Mouse (Mus musculus) bone marrow macrophage, adult 2 months (primary cell): ENCODE measurements around the gene Srsf11. TPM values are rescaled to one million over a fixed set of nuclear protein-coding genes. Genes with fewer than 3 reads are reported as not detected.
A peak's percentile ranks its signal among the peaks of the same experiment; 100 is the strongest.

Experiments used
- H3K27ac ChIP-seq: 2 replicates; pipeline ENCODE4 v1.5.1; 2012; ENCODE audit warnings: low read depth, low read length; ENCODE audit not compliant: insufficient read depth
- H3K4me1 ChIP-seq: 2 replicates; pipeline ENCODE4 v1.6.1; 2012; ENCODE audit warnings: low read length; ENCODE audit not compliant: control insufficient read depth, insufficient read depth
- H3K4me3 ChIP-seq: 2 replicates; pipeline ENCODE4 v1.5.1; 2012; ENCODE audit warnings: mild to moderate bottlenecking, low read length, moderate library complexity; ENCODE audit not compliant: insufficient read depth
- CTCF ChIP-seq: IDR thresholded peaks from 2 replicates; pipeline ENCODE4 v1.5.1; 2012; ENCODE audit warnings: low read depth, mild to moderate bottlenecking, low read length, moderate library complexity
- POLR2A ChIP-seq: IDR thresholded peaks from 2 replicates; pipeline ENCODE4 v1.6.1; 2012; ENCODE audit warnings: mild to moderate bottlenecking, low read depth, low read length, borderline replicate concordance
- polyA plus RNA-seq: library from polyadenylated mRNA; stranded (reverse); fragments of >200 nt; gene quantifications from 2 replicates; pipeline ENCODE4 v1.2.4, GENCODE M21; 2012; ENCODE audit not compliant: missing spikeins, insufficient read depth, insufficient read length

Gene Srsf11
- polyA plus RNA-seq, 1 experiment, result 297 TPM

GRCm38 (mm10) chr3:158060621-158061291, 24.3 kb upstream of the Srsf11 start:
- H3K27ac ChIP-seq, result peak overlapping the region; percentile 67
- TF ChIP-seq POLR2A, result no peak
- no peak for TF ChIP-seq CTCF
- no peak overlapping the region for H3K4me3 ChIP-seq
- H3K4me1 ChIP-seq, result peaks cover 8% of the 10 kb centered on the region

GRCm38 (mm10) chr3:158049508-158049907, 13.1 kb upstream of the Srsf11 start:
- no peak for TF ChIP-seq CTCF
- TF ChIP-seq POLR2A, result no peak
- Histone ChIP-seq H3K4me3 (no peak overlapping the region), H3K4me1 (0 out of 2 replicates have a peak, but pooled peaks cover 2% of the 10 kb centered on the region), H3K27ac (no peak overlapping the region)

GRCm38 (mm10) chr3:158040755-158041154, 4.3 kb upstream of the Srsf11 start:
- no peak for TF ChIP-seq CTCF
- no peak for TF ChIP-seq POLR2A
- Histone ChIP-seq H3K4me1 (peaks cover 9% of the 10 kb centered on the region), H3K27ac (no peak overlapping the region), H3K4me3 (no peak overlapping the region)

- TF ChIP-seq CTCF, result no peak
- no peak for TF ChIP-seq POLR2A
Measured at GRCm38 (mm10) chr3:158038106-158038505, 1.7 kb upstream of the Srsf11 start.

GRCm38 (mm10) chr3:158035866-158036265, 573 bp downstream of the Srsf11 start:
- Histone ChIP-seq H3K4me1 (peaks cover 13% of the 10 kb centered on the region), H3K4me3 (peak overlapping the region; percentile 89), H3K27ac (peak overlapping the region; percentile 81)
- TF ChIP-seq POLR2A, result no peak
- no peak for TF ChIP-seq CTCF

More at GRCm38 (mm10) chr3:158038106-158038505, 1.7 kb upstream of the Srsf11 start:
- Histone ChIP-seq H3K4me3 (no peak overlapping the region), H3K4me1 (peaks cover 13% of the 10 kb centered on the region), H3K27ac (no peak overlapping the region)

GRCm38 (mm10) chr3:158032106-158032505, 4.3 kb downstream of the Srsf11 start:
- H3K4me1 ChIP-seq, result peaks cover 10% of the 10 kb centered on the region
- peak overlapping the region; percentile 88 for H3K4me3 ChIP-seq
- TF ChIP-seq CTCF (no peak), POLR2A (no peak)
- peak overlapping the region; percentile 57 for H3K27ac ChIP-seq

GRCm38 (mm10) chr3:158031371-158031925, 5.0 kb downstream of the Srsf11 start:
- Histone ChIP-seq H3K27ac (peak overlapping the region; percentile 81), H3K4me3 (peak overlapping the region; percentile 88), H3K4me1 (peaks cover 10% of the 10 kb centered on the region)
- TF ChIP-seq POLR2A (no peak), CTCF (no peak)

- H3K4me3 ChIP-seq, result no peak overlapping the region
- TF ChIP-seq CTCF (no peak), POLR2A (no peak)
- H3K27ac ChIP-seq, result no peak overlapping the region
- H3K4me1 ChIP-seq, result no peaks in the 10 kb centered on the region
Measured at GRCm38 (mm10) chr3:158009762-158010320, 26.6 kb downstream of the Srsf11 start.

- Histone ChIP-seq H3K4me3 (no peak overlapping the region), H3K4me1 (no peaks in the 10 kb centered on the region), H3K27ac (no peak overlapping the region)
- TF ChIP-seq POLR2A (no peak), CTCF (no peak)
Measured at GRCm38 (mm10) chr3:158008647-158009046, 27.8 kb downstream of the Srsf11 start.

GRCm38 (mm10) chr3:157998742-157999369, 37.6 kb downstream of the Srsf11 start:
- H3K27ac ChIP-seq, result peak overlapping the region; percentile 45
- H3K4me1 ChIP-seq, result peaks cover 12% of the 10 kb centered on the region
- no peak overlapping the region for H3K4me3 ChIP-seq
- no peak for TF ChIP-seq POLR2A
- no peak for TF ChIP-seq CTCF
